Mouse (Mus musculus) lung, postnatal 25 days (tissue): ENCODE measurements around the gene Ptgis.

ENCODE experiments used
- DNase-seq: peaks from one replicate; pipeline ENCODE4 v3.0.0; 2022; ENCODE audit warnings: low spot score

Ptgis gene

DNA sequence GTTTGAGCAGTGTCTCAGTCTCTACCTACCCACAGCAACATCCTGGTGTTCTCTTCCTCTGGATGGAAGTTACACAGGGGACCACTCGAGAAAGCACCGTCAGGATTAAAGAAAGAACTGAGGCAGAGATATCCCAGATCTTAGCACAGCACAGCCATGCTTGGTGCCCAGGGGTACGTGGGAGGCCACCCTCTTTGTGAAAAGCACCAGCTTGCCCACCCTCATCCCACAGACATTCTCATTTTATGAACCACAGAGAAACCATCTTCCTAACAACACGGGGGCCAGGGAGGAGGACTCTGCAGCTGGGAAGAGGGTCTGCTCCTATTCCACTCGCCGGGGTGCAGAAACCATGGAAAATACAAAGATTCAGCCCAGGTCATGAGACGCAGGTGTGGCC is 90.3 kb downstream of the Ptgis start:
- DNase-seq, result no peak

DNA sequence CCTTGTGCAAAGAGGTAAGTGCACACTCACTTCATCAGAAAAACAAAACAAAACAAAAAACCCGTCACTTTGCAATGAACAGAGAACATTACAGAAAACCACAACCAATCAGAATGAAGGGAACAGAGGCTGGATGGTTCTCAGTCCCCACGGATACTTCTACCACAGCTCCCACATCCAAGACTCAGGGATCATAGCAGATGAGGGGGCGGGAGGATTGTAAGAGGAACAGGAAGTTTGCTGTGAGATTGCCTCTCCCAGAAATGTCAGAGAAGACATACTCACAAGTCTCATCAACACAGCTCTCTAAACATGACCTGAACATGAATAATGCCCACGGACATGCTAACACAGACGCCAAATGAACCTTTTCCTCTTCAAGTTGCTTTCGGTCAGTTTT is 91.4 kb downstream of the Ptgis start:
- no peak for DNase-seq

DNA sequence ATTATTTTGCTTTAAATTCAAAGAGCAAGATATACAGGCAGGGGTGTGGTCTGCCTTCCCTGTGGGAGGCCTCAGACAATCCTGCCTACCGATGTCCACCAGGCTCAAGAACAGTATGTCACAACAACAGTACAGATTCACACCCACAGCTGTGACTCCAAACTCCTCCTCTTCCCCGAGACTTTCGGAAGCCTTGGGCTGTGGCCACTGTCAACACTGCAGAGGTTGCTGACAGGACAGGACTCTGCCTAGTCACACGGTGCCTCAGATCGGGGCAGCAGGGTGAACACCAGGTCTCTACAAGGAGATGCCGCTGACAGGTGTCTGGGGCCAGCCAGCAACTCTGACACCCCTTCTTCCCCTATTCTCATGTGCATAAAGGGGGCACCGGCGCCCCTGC is 92.7 kb downstream of the Ptgis start:
- DNase-seq, result no peak

DNA sequence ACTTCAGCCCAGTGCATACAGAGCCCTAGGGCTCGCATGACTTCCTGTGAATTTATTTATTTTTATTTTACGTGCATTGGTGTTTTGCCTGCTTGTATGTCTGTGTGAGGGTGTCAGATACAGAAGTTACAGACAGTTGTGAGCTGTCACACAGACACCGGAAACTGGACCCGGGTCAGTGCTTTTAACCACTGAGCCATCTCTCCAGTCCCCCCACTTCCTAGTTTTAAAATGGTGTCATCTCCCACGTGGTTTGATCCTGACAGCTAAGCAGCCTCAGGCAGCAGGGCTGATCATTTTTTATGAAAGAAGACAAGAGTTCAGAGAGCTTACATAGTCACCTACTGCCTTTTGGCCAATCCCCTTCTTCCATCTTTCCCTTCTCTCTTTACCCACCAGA is 94.5 kb downstream of the Ptgis start:
- DNase-seq, result no peak

- DNase-seq, result no peak
These were observed 95.7 kb downstream of the Ptgis start for GRCm38 (mm10) chr2:167144439-167145307.

DNA sequence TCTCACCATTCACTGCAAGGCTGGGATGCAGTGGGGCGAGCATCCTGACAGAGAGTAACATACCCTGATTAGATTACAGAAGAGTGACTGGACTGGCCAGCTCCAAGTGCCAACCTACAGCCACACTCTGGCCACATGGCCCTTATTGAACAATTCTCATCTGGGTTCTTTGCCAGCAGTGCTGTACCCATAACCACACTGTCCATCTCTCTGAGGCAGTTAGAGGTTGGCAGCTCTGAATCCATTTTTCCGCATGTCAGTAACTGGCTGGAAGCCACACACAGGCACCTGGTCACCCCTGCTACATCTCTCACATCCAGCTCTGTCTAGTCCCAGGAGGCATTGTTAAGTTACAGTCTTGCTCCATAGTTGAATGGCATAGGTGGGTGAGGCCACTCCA is 96.5 kb downstream of the Ptgis start:
- DNase-seq, result no peak

DNA sequence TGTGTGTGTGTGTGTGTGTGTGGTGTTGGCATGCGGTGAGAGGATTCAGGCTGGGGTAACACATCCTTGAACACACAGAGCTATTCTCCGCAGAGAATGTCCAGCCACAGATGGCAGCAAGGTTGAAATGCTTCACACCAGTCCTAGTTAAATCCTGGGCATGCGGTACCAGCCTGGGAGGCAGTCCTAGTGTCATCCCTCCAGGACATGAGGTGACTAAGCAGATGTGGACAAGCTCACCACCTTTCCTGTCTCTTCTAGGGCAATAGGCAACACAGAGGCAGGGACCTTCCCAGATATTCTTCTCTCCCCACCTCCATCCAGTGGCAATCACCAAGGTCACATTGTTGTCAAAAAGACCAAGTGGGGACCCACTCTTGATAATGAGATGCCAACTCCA is 98.1 kb downstream of the Ptgis start:
- DNase-seq, result no peak

- DNase-seq, result no peak
These were observed 98.6 kb downstream of the Ptgis start for GRCm38 (mm10) chr2:167141810-167142209.
